Mouse (Mus musculus) ES-E14 (cell line): Measurements from ENCODE around the gene Gm21985. TPM values are rescaled to one million over a fixed set of nuclear protein-coding genes. Genes with fewer than 3 reads are reported as not detected.
A peak's percentile ranks its signal among the peaks of the same experiment; 100 is the strongest.

ENCODE experiments used
- DNase-seq: peaks from one replicate; pipeline ENCODE4 v3.0.0-alpha.2; 2013; ENCODE audit warnings: low read depth, low spot score
- H3K27ac ChIP-seq: 2 replicates; pipeline ENCODE4 v1.5.1; 2012; ENCODE audit warnings: low read depth, mild to moderate bottlenecking, low read length, moderate library complexity, mixed read lengths; ENCODE audit not compliant: poor library complexity, insufficient read depth, severe bottlenecking
- H3K36me3 ChIP-seq: 2 replicates; pipeline ENCODE4 v1.6.1; 2012; ENCODE audit warnings: mild to moderate bottlenecking, low read length, moderate library complexity, mixed read lengths; ENCODE audit not compliant: control insufficient read depth, poor library complexity, insufficient read depth, severe bottlenecking
- H3K4me1 ChIP-seq, 2 experiments: fragments of 150-350 bp in 1 of 2; sonication (generic) in 1 of 2; 2 replicates each; pipeline ENCODE4 v1.6.1; 2012; ENCODE audit warnings: low read length in 2 of 2, mild to moderate bottlenecking in 1 of 2, mixed read lengths in 1 of 2; ENCODE audit not compliant: control insufficient read depth in 2 of 2, insufficient read depth in 2 of 2, poor library complexity in 1 of 2
- H3K4me3 ChIP-seq, 2 experiments: fragments of 150-350 bp in 1 of 2; sonication (generic) in 1 of 2; 2 replicates each; pipeline ENCODE4 v1.5.1; 2012; ENCODE audit warnings: low read length in 2 of 2, low read depth in 1 of 2, mild to moderate bottlenecking in 1 of 2, mixed read lengths in 1 of 2; ENCODE audit not compliant: insufficient read depth in 1 of 2, poor library complexity in 1 of 2, severe bottlenecking in 1 of 2
- H3K9ac ChIP-seq: 2 replicates; pipeline ENCODE4 v1.6.1; 2012; ENCODE audit warnings: low read depth, mild to moderate bottlenecking, low read length, mixed read lengths; ENCODE audit not compliant: poor library complexity, insufficient read depth, severe bottlenecking
- H3K9me3 ChIP-seq: fragments of 150-350 bp; sonication (generic); 2 replicates; pipeline ENCODE4 v1.6.1; 2012; ENCODE audit warnings: low read depth, mild to moderate bottlenecking, low read length; ENCODE audit not compliant: control insufficient read depth, insufficient read depth
- CHD2 ChIP-seq: IDR thresholded peaks from 2 replicates; pipeline ENCODE4 v1.6.1; 2014; ENCODE audit warnings: mild to moderate bottlenecking, low read depth, low read length, inconsistent platforms
- HCFC1 ChIP-seq: IDR thresholded peaks from 2 replicates; pipeline ENCODE4 v1.6.1; 2012; ENCODE audit warnings: low read length, inconsistent platforms, borderline replicate concordance; ENCODE audit not compliant: insufficient read depth
- MAFK ChIP-seq: IDR thresholded peaks from 2 replicates; pipeline ENCODE4 v1.6.1; 2014; ENCODE audit warnings: mild to moderate bottlenecking, low read depth, low read length, inconsistent platforms; ENCODE audit not compliant: insufficient read depth
- ZC3H11A ChIP-seq: IDR thresholded peaks from 2 replicates; pipeline ENCODE4 v1.6.1; 2012; ENCODE audit warnings: low read depth, mild to moderate bottlenecking, inconsistent platforms, low read length, borderline replicate concordance
- ZNF384 ChIP-seq: IDR thresholded peaks from 2 replicates; pipeline ENCODE4 v1.6.1; 2012; ENCODE audit warnings: low read depth, low read length, inconsistent platforms
- in situ Hi-C, 2 experiments: fragments of 600-800 bp; cut with MboI; formaldehyde crosslinking; loops; one replicate each; pipeline ENCODE4 v1.15.1; 2025; ENCODE audit warnings: low sequenced_read_pairs in 2 of 2, inconsistent platforms in 1 of 2; ENCODE audit not compliant: unreplicated experiment in 2 of 2
- total RNA-seq: library from RNA; depleted of rRNA; stranded (reverse); fragments of 300-350 nt; gene quantifications from 2 replicates; pipeline ENCODE4 v1.2.3, GENCODE M21; 2012

The Gm21985 gene
- total RNA-seq, 1 experiment: 0.98 TPM

DNA sequence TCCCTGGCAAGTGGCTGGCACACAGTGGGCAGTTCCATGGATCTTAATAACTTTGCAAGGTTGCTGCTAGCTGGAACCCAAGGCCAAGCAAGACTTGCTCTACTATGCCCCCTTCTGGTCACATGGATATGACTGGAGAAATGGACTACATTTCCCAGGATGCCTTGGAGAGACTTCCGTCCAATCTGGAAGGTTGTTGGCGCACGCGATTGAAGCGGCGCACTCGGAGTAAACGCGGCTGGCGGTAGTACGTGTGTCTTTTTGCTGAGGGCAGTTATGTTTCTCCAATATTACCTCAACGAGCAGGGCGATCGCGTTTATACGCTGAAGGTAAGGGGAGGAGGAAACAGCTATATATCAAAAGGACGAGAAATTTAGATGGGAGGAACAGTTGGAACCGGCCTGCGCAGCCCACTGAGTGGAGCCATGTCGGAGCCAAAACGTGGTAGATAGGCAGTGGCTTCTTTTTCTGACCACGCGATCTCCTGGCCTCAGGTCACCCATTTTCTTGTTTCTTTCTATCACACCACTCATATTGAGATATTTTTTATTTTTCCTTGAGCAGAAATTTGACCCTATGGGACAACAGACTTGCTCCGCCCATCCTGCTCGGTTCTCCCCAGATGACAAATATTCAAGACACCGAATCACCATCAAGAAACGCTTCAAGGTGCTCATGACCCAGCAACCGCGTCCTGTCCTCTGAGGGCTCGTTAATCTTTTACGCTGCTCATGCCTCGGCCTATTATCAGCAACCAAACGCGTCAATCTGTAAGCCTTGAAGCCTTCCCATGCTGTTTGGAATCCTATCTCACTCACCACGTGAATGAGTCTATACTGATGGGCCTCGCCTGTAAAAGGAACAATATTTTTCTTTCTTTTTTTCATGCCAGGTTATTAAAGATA is 4.1 kb upstream of the Gm21985 start, which contains the start of gene Nop10:
Gene Nop10, plus strand, starts transcription at position 179 of the 906 bp plus-strand sequence.
- peak within 1 kb of the TSS; percentile 79 to 97 for H3K4me3 ChIP-seq
- DNase-seq: peak; percentile 96
- no peak within 1 kb of the TSS for H3K27ac ChIP-seq
- in situ Hi-C loops: no loop called here
- no peak for TF ChIP-seq MAFK
- no peak for TF ChIP-seq ZC3H11A
- 0 out of 2 replicates have a peak, but pooled peaks have one; percentile 26 for TF ChIP-seq CHD2
- TF ChIP-seq HCFC1: peak; percentile 99
- no peak for TF ChIP-seq ZNF384
- no peaks in the 10 kb centered on the region; a peak in 1 of 4 replicates for H3K4me1 ChIP-seq
- peaks cover 3% of the 10 kb centered on the region; the same call in 1 of the 2 replicates for H3K36me3 ChIP-seq
- no peaks in the 10 kb centered on the region for H3K9me3 ChIP-seq
- peak within 1 kb of the TSS; percentile 94 for H3K9ac ChIP-seq

DNA sequence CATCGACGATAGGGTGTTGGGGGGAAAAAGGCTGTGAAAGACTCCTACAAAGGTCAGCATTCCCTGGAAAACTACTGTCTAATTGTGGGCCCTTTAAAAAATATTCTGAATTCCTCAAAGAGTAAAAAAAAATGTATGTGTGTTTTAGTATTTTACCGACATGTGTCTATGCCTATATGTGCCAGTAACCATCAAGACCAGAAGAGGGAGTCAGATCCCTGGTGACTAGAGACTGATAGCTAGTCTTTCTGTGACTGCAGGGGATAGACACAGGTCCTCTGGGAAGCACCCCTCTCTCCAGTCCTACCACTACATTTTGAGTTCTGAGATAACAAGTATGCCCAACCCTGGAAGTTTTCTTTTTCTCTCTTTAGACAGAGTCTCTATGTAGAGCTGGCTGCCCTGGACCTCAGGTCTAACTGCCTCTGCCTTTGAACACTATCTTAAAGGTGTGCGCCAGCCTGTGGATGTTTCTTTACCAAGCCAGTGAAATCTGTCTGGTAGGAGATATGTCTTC is 3.3 kb upstream of the Gm21985 start:
- TF ChIP-seq ZC3H11A (no peak), ZNF384 (no peak), HCFC1 (no peak), CHD2 (no peak), MAFK (no peak)
- Histone ChIP-seq H3K9me3 (no peaks in the 10 kb centered on the region), H3K4me1 (no peaks in the 10 kb centered on the region; a peak in 1 of 4 replicates), H3K27ac (no peak overlapping the region), H3K4me3 (peak overlapping the region; percentile 79 to 97), H3K9ac (peak overlapping the region; percentile 94), H3K36me3 (peaks cover 3% of the 10 kb centered on the region; the same call in 1 of the 2 replicates)
- DNase-seq: no peak
- in situ Hi-C loops: no loop called here

DNA sequence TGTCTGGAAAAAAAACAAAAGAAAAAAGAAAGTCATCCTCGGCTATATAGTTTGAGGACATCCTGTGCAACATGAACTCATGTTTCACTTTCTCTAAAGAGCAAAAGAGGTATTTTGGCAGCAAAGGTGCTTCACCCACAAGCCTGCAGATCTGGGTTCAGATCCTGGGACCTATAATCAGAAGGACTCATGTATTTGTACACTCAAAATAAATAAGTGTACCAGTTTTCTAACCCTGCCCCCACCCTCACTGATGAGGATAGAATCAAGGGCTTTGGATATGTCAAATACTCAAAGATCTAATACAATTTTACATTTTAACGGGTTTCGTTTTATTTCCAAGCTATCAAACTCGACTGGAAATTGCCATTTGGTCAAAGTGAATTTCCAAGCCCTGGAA is 1.8 kb upstream of the Gm21985 start:
- Histone ChIP-seq H3K4me3 (no peak overlapping the region), H3K27ac (no peak overlapping the region), H3K36me3 (peaks cover 3% of the 10 kb centered on the region; the same call in 1 of the 2 replicates), H3K9ac (no peak overlapping the region), H3K9me3 (no peaks in the 10 kb centered on the region), H3K4me1 (no peaks in the 10 kb centered on the region; a peak in 1 of 4 replicates)
- DNase-seq: no peak
- TF ChIP-seq HCFC1: no peak
- TF ChIP-seq ZNF384: no peak
- in situ Hi-C loops: no loop called here

DNA sequence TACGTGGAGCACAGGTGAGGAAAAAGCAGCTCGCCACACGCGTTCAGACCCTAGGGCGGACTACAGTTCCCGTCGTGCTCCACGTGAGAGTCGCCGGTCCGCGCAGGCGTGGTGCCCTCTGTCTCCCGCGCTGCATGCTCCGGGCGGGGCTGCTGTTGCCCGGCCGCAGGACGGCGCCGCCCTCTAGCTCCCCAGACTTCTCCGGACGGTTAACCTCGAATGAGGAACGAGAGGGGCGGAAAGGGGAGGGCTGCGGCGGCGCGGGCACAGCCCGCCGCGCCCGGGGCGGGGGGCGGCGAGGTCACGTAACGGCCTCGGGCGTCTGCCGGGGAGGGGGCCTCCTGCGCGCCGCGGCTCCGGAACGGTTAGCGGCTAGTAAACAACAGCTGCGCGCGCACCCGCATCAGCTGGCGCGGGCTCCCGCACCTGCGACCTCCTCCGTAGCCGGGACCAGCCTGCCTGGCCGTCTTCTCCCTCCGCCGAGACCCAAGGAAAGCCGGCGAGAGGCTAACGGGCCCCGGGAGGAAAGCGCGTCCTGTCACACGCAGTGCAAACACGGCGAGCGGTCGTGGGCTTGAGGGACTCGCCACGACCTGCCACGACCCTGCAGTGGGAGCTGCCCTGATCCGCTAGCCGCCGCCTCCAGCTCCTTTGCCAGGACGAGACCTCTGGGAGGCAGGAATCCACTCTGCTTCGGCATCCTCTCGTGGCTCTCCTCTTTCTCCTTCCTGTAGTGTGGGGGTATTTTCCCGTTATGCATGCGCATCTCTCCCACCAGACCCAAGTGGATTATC is 469 bp upstream of the Gm21985 start, which contains the start of gene Slc12a6:
Gene Slc12a6, plus strand, starts transcription at position 378 of the 794 bp plus-strand sequence.
- TF ChIP-seq MAFK (no peak), CHD2 (no peak), ZNF384 (no peak), HCFC1 (peak; percentile 93)
- no peaks in the 10 kb centered on the region; a peak in 1 of 4 replicates for H3K4me1 ChIP-seq

More for the DNA sequence above, 469 bp upstream of the Gm21985 start, which contains the start of gene Slc12a6:
- Histone ChIP-seq H3K36me3 (peaks cover 3% of the 10 kb centered on the region; the same call in 1 of the 2 replicates), H3K9ac (peak within 1 kb of the TSS; percentile 76), H3K9me3 (no peaks in the 10 kb centered on the region), H3K27ac (no peak within 1 kb of the TSS), H3K4me3 (peak within 1 kb of the TSS; percentile 86 to 99)
- in situ Hi-C loops: no loop called here
- DNase-seq: peak; percentile 75
